Mouse (Mus musculus): ENCODE results near the gene Sit1.

The Sit1 gene

DNA sequence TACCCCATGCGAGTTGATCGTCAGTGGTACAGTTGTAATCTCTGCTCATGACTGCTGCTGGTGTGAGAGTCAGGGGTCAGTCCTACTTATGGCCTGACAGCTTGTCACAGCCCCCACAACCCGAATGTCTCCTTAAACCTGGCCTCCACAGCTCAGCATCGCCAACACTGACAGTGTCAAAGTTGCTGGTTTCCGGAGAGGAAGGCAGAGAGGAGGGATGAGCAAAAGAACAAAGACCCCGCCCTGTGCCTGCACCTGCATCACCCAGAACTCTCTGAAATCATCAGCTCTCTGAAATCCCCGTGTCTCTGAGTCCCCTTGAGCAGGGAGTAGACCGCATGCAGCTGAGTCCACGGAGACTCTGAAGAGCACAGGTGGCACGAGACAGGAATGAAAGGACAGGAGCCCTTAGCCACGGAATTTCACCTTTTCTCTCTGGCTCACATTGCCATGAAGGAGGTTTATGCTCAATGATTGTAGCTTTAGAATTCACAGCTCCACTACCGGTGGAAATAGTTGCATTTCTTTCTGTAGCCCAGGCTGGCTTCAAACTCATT, at the start of gene Sit1:
Sit1 (minus strand) TSS at position 200 of the 557 bp plus-strand sequence.
- DNase-seq (ENCODE audit: low spot score) = no peak

- peak; percentile 54 for DNase-seq (ENCODE audit: low spot score)
Observed at GRCm38 (mm10) chr4:43533270-43533669, 49.7 kb upstream of the Sit1 start.

DNA sequence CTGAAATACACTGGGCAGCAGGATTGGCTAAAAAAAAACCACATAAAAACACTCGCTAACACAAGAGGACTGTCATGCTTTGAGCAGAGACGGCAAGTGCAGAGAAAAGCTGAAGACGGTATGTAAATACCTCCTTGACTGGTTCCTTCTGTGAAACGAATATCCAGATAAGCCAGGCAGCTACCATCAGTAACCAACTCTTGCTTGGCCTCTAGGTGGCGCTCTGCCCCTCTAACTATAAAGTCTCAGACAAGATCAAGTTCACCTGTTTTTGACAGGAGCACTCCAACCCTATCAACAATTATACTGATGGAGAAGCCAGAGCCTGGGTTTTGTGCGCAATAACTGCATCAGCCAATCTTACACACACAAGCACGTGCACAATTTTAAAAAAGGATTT, 47.0 kb upstream of the Sit1 start:
- DNase-seq (ENCODE audit: low spot score) = peak; percentile 40

- no peak for DNase-seq (ENCODE audit: low spot score)
Observed at GRCm38 (mm10) chr4:43530081-43530501, 46.6 kb upstream of the Sit1 start.

DNA sequence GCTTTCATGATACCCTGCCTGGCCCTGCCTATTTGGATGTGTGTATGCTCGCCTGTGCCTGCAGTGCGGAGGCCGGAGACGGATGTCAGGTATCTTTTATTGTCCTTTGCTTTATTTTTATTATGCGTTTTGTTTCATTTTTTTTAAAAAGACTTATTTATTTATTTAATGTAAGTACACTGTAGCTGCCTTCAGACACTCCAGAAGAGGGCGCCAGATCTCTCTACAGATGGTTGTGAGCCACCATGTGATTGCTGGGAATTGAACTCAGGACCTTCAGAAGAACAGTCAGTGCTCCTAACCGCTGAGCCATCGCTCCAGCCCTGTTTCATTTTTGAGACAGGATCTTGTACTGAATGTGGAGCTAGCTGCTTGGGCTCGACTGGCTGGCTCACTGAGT, 45.0 kb upstream of the Sit1 start:
- no peak for DNase-seq (ENCODE audit: low spot score)

DNA sequence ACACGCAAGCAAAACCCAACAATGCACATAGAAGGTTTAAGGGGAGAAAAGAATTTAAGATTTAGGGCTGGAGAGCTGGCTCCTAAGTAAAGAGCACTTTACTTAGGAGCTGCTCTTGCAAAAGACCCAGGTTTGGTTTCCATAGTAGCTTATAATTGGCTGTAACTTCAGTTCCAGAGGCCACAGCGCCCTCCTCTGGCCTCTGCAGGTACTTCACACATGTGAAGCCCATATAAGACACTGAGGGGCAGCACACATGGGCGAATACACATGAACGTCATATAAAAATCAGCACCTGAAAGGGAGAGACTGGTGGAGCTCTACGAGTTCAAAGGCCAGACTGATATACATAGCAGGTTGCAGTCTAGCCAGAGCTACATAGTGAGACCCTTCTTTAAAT, 44.3 kb upstream of the Sit1 start:
- DNase-seq (ENCODE audit: low spot score) = no peak

DNA sequence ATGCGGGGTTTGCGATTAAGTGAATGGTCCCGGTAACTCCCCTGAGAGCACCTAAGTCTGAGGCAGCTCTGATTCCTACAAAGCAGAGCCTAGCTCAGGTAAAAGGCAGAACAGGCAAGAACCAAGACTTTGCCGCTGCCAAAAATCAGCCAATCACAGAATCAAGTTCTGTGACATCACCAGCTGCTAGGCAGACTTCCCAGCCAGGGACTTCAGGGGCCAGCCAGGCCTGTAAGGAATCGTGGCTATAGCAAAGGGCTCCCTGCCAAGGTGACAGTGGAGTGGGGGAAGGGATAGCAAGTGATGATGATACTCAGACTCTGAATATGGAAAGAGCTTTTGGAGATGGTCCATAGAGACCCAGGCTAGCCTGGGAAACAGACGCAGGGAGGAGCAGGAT, 36.4 kb upstream of the Sit1 start:
- DNase-seq (ENCODE audit: low spot score) = peak; percentile 68

DNA sequence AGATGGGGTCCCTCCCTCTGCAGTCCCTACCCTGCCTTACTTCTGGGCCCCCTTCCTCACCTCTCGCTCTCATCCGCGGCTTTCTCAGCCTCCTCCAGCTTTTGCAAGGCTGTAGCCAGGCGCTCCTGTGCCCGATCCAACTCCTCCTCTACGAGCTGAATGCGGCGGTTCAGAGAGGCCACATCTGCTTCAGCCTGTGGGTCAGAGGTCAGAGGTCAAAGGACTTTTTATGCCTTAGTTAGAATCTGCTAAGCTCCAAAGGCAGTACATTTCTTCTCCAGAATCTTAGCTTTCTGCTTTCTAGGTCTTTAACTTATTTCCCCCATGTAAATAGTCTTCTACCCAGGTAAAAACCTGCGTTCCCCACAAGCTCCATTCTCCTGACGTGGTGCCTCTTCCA, 36.0 kb upstream of the Sit1 start:
- DNase-seq (ENCODE audit: low spot score) = no peak

GRCm38 (mm10) chr4:43515764-43516708, 32.5 kb upstream of the Sit1 start:
- DNase-seq (ENCODE audit: low spot score) = no peak

GRCm38 (mm10) chr4:43513791-43514190, 30.3 kb upstream of the Sit1 start:
- no peak for DNase-seq (ENCODE audit: low spot score)

GRCm38 (mm10) chr4:43513300-43513699, 29.8 kb upstream of the Sit1 start:
- DNase-seq (ENCODE audit: low spot score) = no peak

DNA sequence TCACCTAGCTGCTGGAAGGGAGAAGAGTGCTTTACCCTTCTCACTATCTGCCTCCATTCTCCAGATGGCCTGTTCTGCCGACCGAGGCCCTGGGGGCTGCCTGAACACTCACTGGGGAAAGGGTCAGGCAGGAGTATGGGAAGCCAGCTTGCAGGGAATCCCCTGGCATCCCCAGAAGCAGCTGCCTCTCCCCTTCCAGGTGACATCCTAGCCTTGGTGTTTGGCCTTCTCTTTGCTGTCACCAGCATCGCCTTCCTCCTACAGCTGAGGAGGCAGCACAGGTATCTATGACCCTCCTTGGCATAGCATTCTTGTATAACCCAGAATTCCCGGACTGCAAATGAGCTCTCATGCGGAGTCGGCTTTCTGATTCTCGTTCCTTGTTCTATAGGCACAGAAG, 29.1 kb upstream of the Sit1 start:
- no peak for DNase-seq (ENCODE audit: low spot score)

DNA sequence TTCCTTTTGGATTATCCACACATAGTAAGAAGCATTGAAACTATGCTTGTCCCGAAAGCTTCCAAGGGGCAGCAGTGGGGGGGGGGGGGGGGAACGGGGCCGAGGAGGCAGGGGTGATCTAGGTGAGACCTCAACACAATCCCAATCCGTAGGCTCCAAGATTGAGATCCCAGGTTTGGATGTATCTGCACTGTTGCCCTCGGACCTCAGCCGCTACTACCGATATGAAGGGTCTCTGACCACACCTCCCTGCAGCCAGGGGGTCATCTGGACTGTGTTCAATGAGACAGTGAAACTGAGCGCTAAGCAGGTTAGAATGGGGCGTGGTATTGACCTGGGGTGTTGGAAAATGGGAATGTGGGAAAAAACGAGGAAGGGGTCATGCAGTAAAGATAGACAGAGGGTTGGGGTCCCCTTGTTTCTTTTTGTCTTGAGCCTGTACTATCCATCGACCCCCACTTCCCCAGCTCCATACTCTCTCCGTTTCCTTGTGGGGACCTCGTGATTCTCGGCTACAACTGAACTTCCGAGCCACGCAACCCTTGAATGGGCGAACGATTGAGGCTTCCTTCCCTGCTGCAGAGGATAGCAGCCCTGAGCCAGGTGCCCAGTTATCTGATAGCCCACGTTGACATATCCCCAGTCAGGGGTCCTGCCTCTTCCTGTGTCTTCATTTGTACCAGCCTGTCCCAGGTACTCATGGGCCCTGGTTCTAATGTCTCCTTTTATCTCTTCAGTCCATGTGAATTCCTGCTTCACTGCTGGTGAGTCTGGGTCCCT, 28.3 kb upstream of the Sit1 start:
- DNase-seq (ENCODE audit: low spot score) = no peak

DNA sequence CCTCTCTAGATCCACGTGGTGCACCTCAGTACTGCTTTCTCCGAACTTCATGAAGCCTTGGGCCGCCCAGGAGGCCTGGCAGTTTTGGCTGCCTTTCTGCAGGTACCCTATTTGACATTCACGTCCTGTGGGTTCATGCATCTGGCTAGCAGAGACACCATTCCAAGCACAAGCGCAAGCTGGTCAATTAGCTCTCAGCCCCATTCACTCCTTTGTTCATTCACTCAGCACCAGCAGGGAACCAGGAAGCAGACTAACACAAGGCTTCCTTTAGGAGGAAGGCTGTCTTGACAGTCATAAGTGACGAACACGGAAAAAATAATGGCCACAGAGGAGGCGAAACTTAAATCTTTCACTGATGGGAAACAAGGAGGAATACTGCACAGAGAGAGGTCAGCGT, 25.6 kb upstream of the Sit1 start:
- DNase-seq (ENCODE audit: low spot score) = no peak

GRCm38 (mm10) chr4:43508666-43508997, 25.1 kb upstream of the Sit1 start:
- DNase-seq (ENCODE audit: low spot score) = peak; percentile 66

DNA sequence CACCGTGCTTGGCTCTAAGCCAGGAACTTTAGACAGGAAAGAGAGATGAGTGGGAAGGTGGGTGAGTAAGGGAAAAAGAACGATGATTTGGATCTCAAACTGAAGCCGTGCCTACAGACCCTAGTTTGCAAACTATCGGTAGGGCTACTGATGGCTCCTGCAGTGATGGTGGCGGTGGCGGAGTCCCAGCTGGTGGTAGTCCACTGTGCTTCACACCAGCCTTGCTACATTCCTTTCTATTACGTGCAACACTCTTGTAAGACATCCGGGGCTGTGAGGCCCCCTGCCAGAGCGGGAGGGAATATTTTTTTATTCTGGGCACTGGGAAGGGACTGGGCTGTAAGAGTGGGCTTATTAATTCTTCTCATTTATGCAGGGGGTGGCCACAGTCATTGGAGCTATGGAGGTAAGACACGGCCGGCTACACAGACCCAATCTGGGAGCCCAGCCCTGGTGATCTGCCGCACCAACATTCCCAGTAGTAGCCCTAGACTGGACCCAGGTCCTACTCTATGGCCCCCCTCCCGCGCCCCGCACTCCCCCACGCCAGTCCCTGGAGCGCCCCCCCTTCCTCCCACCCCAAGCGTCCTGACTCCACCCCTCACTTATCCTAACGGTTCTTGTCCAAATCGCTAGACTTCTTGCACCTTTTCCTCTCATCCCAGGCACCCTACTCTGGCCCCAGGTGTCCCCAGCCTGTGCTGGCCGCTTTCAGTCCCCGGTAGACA, 24.6 kb upstream of the Sit1 start:
- DNase-seq (ENCODE audit: low spot score) = no peak

DNA sequence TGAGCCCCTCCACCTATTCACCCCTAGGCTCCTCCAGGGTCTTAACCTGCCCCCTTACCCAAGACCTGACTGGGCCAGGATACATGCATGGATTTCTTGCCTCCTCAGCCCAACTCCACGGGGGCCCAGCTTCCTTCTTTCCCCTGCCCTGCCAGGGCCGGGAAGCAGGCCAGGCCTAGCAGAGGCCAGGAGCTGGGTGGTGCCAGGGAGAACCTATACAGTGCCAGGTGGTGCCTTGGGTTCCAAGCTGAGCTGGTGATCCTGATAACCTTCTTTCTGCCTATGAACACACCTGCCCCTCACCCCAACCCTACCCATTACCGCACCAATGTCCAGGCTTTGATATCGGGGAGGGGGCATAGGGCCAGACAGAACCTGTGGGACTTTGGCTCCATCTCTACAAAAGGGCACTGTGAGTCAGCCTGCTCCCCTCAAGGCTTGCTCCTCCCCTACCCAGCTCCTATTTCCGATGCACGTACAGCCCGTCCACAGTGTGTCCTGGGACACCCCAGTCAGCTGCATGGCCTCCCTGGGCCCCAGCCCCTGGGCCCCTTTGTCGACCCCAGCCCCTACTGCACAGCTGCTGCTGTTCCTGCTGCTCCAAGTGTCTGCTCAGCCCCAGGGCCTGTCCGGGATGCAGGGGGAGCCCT, 23.1 kb upstream of the Sit1 start, which contains the start of gene Car9:
Car9 (plus strand) TSS at position 431 of the 650 bp plus-strand sequence.
- no peak for DNase-seq (ENCODE audit: low spot score)

GRCm38 (mm10) chr4:43506074-43506473, 22.5 kb upstream of the Sit1 start:
- no peak for DNase-seq (ENCODE audit: low spot score)

- no peak for DNase-seq (ENCODE audit: low spot score)
Observed at GRCm38 (mm10) chr4:43504269-43504668, 20.7 kb upstream of the Sit1 start.

DNA sequence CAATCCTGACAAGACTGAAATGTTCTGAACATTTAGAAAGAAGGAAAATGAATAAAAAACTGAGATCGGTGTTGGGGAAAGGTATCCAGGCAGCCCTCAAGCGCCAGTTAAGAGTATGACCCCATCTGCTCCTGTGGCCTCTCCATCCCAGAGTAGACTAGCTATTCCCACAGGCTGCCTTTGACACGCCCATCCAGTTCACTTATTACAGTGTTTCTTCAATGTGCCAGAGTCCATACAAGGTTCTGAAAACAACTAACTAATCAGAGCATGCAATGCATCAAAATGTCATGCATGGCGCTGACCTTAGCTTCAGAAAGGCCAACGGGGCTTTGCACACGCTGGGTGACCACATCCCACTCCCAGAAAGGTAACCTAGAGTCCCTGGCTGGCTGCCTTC, 20.0 kb upstream of the Sit1 start:
- no peak for DNase-seq (ENCODE audit: low spot score)

DNA sequence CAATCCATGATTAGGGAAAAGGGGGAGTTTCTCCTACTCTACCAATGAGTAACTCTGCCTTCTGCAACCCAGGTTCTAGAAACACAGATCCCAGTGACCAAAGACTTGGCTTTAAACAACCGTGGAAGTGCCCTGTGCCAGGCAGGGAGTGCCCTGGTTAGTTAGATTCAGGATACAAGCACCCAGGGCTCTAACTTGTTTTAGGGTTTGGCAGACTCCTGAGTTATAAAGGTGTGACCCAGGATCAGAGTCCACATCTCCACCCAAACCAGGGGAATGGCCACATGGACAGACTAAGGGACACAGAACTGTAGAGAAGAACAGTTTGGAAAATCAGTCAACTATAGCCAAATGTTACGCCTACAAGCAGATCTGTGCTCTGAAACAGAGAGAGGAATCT, 19.5 kb upstream of the Sit1 start:
- no peak for DNase-seq (ENCODE audit: low spot score)

All from ovary, adult 18-20 months (tissue).